ENCODE assay signal across 16 mouse cellular contexts in the genomic region with DNA sequence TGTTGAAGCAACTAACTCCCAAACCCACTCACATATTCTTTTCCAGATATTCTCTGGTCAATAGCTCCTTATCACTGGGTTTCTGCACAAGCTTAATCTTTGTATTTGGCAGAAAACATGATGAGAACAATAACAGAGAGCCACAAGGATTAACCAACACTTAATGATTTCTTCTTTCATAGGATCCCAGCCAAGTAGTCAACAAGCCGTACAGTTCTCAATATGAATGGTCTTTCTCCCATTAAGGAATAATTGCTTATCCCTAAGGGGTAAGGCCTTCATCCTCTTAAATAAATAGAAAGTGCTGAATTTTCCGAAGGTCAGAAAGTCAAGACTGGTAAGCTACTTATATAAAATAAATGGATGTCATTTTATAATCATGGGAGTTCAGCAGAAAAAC.
"Had no signal": no experiment of that assay in that cellular context is flagged by ENCODE, and none has a peak within 500 bp of the region (broad histone marks: within the 10 kb centered on the region; RNA-seq: fewer than 3 reads in every experiment).

No protein-coding gene starts in this region.

- H3K4me3 ChIP-seq: neural tube, embryonic 13.5 days; neural tube, embryonic 15.5 days; stomach, embryonic 15.5 days had no signal

- H3K9me3 ChIP-seq: neural tube, embryonic 13.5 days; neural tube, embryonic 15.5 days; stomach, embryonic 15.5 days had no signal

- DNase-seq: retina, postnatal 1 day; right cerebral cortex, adult 18-20 months; right cerebral cortex, postnatal 14 days; right cerebral cortex, postnatal 25 days; right cerebral cortex, postnatal 4 days; spleen, adult 18-20 months; thymus, adult 18-20 months; thymus, adult 2 months; thymus, postnatal 14 days; thymus, postnatal 25 days; thymus, postnatal 36 days; thymus, postnatal 4 days had no signal

- H3K27ac ChIP-seq: neural tube, embryonic 13.5 days; neural tube, embryonic 15.5 days; stomach, embryonic 15.5 days; stomach, postnatal 0 days had no signal

- H3K36me3 ChIP-seq: neural tube, embryonic 13.5 days; neural tube, embryonic 15.5 days; stomach, embryonic 15.5 days had no signal

- H3K4me2 ChIP-seq: neural tube, embryonic 13.5 days; neural tube, embryonic 15.5 days; stomach, embryonic 15.5 days had no signal

- H3K4me1 ChIP-seq: neural tube, embryonic 13.5 days; neural tube, embryonic 15.5 days; stomach, embryonic 15.5 days had no signal

- H3K9ac ChIP-seq: neural tube, embryonic 13.5 days; neural tube, embryonic 15.5 days; stomach, embryonic 15.5 days had no signal

- H3K27me3 ChIP-seq: neural tube, embryonic 13.5 days; neural tube, embryonic 15.5 days; stomach, embryonic 15.5 days had no signal
